Mouse (Mus musculus) myocyte (in vitro differentiated cells): ENCODE measurements at regions not wholly inside any gene's neighbourhood (a gene's known extent, or its start where the extent isn't known, plus 50 kb on each side); places are given as distances from the start of the nearest gene placed in this dataset.

Source experiments
- E2F4 ChIP-seq: IDR thresholded peaks from one replicate; pipeline ENCODE4 v1.6.1; 2011; ENCODE audit warnings: mild to moderate bottlenecking, control low read depth, moderate library complexity; ENCODE audit not compliant: insufficient read depth
- MAX ChIP-seq: IDR thresholded peaks from one replicate; pipeline ENCODE4 v1.6.1; 2011; ENCODE audit warnings: low read depth, mild to moderate bottlenecking, control low read depth
- MYOD1 ChIP-seq, 3 experiments: IDR thresholded peaks; one replicate each; pipeline ENCODE4 v1.6.1; 2011; ENCODE audit warnings: control low read depth in 2 of 3, low read depth in 2 of 3, mild to moderate bottlenecking in 2 of 3, moderate library complexity in 1 of 3; ENCODE audit not compliant: insufficient read length in 2 of 3, control insufficient read depth in 1 of 3
- MYOG ChIP-seq, 3 experiments: IDR thresholded peaks; one replicate each; pipeline ENCODE4 v1.6.1; 2011; ENCODE audit warnings: control low read depth in 2 of 3, low read depth in 2 of 3, mild to moderate bottlenecking in 2 of 3; ENCODE audit not compliant: insufficient read length in 2 of 3, control insufficient read depth in 1 of 3, insufficient read depth in 1 of 3
- POLR2A ChIP-seq: IDR thresholded peaks from one replicate; pipeline ENCODE4 v1.6.1; 2011; ENCODE audit warnings: low read depth, mild to moderate bottlenecking, control low read depth, moderate library complexity; ENCODE audit not compliant: insufficient read length
- POLR2AphosphoS2 ChIP-seq: IDR thresholded peaks from one replicate; pipeline ENCODE4 v1.6.1; 2011; ENCODE audit warnings: low read depth, control low read depth; ENCODE audit not compliant: insufficient read length
- SRF ChIP-seq: IDR thresholded peaks from one replicate; pipeline ENCODE4 v1.6.1; 2011; ENCODE audit warnings: low read depth; ENCODE audit not compliant: control insufficient read depth, insufficient read length
- TCF3 ChIP-seq: IDR thresholded peaks from one replicate; pipeline ENCODE4 v1.6.1; 2011; ENCODE audit warnings: low read depth, control low read depth; ENCODE audit not compliant: insufficient read length
- USF1 ChIP-seq: IDR thresholded peaks from one replicate; pipeline ENCODE4 v1.6.1; 2011; ENCODE audit warnings: low read depth, mild to moderate bottlenecking, control low read depth, moderate library complexity

DNA sequence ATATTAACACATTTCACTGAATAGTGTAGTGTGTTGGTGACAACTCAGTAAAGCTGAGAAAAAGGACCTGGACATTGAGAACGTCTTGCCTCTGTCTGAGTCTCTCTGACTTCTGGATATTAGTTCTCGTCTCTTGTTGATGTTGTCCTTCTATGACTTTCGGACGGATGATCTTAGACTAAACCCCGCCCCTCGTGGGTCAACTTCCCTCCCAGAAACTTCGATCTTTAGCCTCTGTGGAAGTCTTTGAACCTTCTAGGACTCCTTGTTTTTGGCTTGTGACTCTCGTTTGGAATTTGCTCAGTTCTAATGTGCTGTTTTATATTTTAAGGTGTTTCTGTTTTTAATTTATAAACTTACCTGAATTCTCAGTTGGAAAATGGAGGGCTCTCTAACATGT is 61.2 kb upstream of the Slc35c1 start:
- no peak for TF ChIP-seq POLR2A
- no peak for TF ChIP-seq USF1
- no peak for TF ChIP-seq MAX
- TF ChIP-seq POLR2AphosphoS2: no peak
- no peak for TF ChIP-seq E2F4
- no peak for TF ChIP-seq MYOG (IDR thresholded peaks at IDR 0.05; ENCODE audit: control insufficient read depth in 1 of 3, insufficient read depth in 1 of 3, insufficient read length in 2 of 3, low read depth in 2 of 3)
- TF ChIP-seq MYOD1 (IDR thresholded peaks at IDR 0.05; ENCODE audit: control insufficient read depth in 1 of 3, insufficient read length in 2 of 3, low read depth in 2 of 3): no peak
- no peak for TF ChIP-seq SRF
- TF ChIP-seq TCF3: no peak
